Mouse (Mus musculus) retina, adult 2 months (tissue): Measurements from ENCODE around the gene Chsy1.
"Not testable (repeated sequence)": the region's sequence is repeated elsewhere in the genome, so short reads cannot be mapped to it uniquely, and the experiment has no call there.

Experiments used
- DNase-seq: peaks from one replicate; pipeline ENCODE4 v3.0.0-alpha.2; 2012; ENCODE audit warnings: low read depth, low spot score

The Chsy1 gene

DNA sequence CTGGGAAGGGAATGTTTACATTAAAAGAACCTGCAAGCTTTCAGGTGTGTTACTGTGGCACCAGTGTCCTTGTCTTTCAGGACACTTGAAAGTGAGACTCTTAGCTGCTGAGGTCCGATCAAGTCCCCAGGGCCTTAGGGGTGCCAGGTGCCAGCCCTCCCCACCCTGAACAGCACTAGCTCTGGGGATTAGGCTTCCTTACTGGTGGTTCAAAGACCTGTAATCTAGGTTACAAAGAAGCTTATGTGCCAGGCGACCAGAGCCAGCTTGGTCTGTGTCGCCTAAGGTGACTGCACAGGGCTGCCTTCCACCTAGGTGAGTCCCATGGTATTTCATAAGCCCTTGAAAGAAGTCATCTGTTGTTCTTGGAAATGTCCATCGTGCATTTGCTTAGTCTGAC lies 66.9 kb downstream of the Chsy1 start:
- DNase-seq: peak; percentile 79

DNA sequence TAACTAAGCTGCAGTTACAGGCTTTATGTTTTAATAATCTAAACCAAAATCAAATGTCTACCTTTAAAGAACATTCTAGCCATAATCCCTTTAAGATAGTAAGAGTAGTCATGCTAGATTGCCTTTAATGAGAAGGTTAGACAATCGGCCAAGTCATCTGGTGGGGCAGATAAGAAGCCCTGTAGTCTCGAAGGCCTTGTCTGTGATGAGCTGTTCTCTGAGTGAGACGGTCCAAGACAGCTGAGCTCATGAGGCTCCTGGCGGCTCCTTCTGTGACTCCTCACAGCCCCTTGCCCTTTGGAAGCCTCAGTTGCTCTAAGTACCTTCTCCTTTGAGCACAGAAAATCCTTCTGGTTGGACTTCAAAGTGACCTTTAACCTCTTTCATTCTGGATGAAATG lies 67.6 kb downstream of the Chsy1 start:
- no peak for DNase-seq

DNA sequence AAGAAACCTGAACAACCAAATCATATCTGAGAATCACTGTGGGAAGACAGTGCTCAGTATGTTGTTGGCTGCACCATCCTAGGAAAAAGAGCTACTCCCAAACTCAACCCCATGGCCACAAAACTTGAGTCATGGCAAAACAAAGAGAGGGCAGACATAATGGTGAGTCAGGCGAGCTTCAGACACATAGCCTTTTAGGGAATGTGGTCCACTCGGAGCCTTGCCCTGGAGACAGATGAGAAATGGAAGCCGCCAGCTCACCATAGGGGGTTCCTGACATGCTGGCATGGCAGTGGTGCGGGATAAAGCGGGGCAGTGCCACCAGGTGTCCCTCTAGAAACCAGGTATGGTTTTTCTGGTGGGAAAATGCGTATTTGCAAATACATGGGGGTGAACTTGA lies 68.8 kb downstream of the Chsy1 start:
- no peak for DNase-seq

DNA sequence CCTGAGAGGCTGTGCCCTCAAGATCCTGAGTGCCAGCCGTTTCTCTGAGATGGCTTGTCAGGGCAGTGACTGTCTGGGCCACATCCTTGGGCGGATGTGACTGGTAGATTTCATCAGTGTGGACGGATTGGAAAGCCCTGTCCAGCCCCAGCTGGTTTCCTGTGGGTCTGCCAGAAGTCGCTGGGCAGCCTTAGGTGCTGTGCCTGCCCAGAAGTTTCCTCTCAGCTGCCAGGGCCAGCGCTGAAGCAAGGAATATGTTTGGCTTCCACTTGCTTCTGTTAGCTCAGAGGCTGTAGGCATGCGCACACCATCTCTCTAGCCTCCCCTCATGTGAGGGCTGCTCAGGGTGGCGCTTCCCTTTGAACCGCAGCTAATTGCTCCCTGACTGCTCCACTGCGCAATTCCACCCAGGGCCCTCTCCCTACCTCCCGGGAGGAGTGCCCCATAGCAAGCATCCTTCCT lies 69.8 kb downstream of the Chsy1 start:
- no peak for DNase-seq

DNA sequence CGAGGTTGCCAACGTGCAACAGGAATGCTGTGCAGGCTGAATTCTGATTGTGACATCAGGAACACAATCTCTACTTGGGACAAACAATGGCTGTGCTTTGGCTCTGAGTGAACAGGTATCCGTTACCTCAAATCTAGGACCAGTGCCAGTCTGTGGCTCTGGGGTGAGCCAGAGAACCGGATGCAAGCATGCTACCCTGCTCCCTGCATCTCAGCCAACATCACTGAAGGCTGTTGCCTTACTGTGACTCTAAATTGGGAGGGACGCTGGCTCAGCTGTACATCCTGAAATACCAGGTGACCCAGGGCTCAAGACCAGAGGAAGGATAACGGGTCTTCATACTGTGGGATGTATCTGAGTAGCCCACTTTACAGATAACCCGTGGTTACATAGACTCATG lies 70.4 kb downstream of the Chsy1 start:
- DNase-seq: no peak

DNA sequence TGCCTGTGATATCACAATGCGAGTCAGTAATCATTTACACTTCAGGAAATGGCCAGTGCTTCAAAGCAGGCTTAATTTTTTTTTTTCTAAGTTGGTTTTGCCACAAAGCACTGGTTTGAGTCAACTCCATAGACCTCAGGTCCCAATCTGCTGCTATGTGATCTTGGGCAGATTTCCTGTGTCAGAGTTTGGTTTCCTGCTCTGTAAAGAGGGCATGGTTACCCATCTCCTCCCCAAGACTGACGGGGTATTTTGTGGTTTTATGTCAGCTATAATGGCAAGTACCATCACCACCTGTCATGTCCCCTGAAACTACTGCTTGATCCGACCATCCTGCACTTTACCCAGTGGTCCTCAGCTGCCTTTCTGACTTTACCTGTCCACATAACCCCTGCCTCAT lies 70.9 kb downstream of the Chsy1 start:
- no peak for DNase-seq

DNA sequence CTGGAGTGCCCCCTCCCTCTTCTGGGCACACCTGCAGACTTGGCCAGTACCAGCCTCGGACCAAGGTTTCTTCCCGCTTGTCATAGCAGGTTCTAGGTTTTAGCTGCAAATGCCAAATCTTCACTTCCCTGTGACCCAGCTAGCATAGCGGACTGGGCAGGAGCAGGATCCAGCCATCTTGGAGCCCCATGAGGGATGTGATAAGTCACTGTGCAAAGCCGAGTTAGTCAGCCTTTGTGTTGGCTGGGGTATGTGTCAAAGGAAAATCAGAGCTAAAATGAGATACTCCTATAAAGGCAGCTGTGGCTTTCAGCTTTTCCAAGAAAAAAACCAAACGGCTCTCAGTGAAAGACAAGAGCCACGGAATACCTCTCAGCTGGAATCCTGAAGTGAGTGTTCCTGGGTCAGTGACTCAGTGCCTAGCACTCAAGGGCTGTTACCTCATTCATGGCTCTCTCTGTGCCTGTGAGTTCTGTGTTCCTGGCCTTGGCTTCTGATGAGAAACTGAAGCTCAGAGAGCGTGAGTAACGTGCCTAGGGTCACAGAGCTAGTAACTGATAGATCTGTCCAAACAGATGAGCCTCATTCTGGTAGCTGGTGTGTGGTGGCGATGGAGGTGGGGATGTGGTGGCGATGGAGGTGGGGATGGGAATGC lies 71.5 kb downstream of the Chsy1 start:
- no peak for DNase-seq

DNA sequence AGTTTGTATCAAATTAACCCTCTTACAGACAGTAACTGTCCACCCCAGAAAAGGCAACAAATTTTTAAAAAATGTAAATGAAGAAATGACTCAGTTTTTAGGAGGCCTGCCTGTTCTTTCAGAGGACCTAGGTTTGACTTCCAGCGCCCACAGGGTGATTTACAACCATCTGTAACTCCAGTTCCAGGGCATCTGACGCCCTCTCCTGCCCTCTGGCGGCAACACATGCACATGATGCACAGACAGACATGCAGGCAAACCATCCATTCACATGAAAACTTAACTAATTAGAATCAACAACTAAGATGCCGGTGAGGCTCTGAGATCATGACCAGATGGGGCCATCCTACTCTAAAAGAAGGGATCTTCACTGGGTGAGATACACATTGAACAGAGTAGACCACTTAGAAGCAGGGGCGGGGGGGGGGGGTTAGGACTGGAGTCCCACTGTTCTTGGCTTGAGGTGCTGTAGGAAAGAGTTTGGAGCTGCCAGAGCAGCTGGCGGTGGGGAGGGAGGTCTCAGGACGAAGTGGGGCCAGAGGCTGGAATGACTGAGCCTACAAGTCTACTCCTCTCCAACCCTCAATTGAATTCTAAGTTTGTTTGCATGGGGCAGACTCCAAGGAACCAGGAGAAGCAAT lies 72.9 kb downstream of the Chsy1 start:
- no peak for DNase-seq

DNA sequence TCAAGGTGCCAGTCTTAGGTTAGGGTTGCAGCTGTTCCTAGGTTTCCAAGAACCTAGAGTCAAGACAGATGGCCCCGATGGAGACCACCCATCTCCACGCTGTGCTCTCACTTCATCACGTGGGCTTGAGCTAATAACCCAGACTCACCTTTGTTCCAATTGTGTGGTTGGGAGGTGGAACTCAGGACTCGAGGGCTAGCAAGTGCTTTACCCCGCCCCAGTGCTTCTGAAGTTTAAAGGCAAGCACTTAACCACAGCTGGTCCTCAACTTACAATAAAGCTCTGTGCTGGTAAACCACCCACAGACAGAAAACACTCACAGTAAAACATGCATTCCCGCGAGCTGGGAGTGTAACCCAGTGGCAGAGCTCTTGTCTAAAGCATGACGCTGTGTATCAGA lies 74.1 kb downstream of the Chsy1 start:
- no peak for DNase-seq

DNA sequence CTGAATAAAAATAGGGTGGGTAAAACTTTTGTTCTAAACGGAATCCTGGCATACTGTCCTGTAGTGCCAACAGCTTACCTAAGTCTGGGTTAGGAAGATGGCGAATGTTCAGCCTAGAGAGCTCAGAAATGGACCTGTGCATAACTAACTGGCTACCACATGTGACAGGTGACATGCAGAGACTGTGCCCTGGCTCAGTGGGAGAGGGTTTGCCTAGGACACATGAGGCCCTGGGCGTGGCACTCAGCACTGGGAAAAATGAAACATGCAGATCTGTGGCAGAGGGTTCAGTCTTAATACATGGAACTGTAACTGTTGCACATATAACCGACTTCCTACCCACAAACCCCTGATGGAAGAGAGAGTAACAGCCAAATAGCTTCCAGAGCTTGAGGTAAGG lies 74.7 kb downstream of the Chsy1 start:
- DNase-seq: no peak

DNA sequence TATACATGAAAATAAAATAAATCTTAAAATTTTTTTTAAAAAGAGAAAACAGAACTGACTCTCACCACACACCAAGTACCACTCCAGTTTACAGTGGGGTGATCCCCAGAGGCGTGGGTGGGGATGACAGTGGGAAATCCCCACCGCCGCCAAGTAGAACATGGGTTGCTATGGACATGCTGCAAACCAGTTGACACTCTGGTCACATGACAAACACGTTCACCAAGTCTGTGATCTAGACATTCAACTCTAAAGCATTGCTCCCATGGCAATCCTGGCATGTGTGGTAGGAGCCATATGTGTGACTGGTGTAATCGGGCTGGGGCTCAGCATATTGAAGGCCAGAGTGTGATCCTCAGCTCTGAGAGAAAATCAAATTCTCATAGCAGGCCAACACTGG lies 76.1 kb downstream of the Chsy1 start:
- no peak for DNase-seq

DNA sequence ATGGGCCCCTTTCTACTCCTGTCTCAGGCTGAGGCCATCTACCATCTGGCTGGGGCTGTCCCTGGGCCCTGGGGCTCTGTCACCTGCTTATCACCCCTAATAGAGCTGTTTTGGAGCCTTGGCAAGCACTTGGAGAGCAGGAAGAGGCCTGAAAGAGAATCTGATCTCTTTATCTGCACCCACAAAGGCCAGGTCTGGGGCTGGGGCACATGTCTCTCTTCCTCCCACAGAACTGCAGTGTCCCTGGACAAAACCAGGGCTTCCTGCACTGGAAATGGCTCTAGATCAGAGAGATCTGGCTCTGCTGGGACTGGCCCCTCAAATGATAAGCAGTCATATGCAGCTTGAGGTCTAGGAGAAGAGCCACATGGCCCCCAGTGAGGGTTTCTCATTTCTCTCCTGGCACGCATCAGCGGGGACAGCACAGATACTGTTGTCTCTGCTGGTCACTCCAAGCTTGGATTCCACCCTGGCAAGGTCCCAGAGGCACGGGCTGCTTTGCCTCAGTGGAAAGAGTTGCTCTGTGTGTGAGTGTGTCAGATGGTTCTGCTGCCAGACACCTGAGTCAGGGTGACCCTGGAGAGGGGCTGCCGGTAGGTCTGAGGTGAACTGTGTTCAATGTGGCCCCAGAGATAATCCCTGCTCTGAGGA lies 78.4 kb downstream of the Chsy1 start:
- no peak for DNase-seq

DNA sequence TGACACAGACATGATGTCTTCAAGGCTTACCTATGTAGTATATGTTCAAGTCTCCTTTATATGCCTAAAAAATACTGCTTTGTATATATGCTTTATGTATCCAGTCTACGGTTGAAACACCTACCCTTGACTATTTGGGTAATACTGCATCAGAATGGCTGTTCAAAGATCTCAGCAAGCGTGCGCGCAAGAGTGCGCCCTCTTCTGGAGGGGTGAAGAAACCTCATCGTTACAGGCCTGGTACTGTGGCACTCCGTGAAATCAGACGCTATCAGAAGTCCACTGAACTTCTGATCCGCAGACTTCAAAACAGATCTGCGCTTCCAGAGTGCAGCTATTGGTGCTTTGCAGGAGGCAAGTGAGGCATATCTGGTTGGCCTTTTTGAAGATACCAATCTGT lies 81.1 kb downstream of the Chsy1 start:
- not testable (repeated sequence) for DNase-seq

DNA sequence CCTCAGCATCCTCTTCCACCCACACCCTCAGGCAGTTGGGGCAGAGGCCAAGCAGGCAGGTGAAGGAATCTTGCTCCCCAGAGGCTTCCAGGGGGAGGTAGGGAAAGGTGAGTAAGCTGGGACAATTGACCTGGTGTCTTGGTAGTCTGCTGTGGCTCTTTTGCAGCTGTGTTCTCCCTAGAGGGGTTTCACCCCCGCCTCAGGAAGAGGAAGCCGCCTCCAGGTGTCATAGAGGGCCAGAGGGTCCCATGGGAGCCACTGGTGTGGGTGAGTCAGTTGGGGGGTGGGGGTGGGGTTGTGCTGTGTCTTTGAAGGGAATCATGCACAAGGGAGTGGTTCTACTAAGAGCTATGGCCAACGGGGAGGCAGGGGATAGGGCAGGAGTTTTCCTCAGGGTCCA lies 85.2 kb downstream of the Chsy1 start:
- DNase-seq: no peak

DNA sequence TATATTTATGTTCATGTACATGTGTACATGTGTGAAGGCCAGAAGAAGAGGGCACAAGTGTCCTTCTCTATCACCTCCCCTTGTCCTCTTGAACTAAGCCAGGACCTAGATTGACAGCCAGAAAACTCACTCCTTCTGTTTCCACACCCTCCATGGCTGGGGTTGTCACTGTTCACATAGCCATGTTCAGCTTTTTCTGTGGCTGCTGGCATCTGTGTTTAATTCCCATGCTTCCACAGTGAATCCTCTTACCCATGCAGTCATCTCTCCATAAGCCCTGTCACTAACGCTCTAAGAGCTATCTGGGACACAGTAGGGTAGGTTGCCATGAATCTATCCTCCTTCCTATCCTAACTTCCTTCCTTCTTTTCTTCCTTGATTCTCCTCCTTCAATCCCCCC lies 86.6 kb downstream of the Chsy1 start:
- DNase-seq: peak; percentile 65

DNA sequence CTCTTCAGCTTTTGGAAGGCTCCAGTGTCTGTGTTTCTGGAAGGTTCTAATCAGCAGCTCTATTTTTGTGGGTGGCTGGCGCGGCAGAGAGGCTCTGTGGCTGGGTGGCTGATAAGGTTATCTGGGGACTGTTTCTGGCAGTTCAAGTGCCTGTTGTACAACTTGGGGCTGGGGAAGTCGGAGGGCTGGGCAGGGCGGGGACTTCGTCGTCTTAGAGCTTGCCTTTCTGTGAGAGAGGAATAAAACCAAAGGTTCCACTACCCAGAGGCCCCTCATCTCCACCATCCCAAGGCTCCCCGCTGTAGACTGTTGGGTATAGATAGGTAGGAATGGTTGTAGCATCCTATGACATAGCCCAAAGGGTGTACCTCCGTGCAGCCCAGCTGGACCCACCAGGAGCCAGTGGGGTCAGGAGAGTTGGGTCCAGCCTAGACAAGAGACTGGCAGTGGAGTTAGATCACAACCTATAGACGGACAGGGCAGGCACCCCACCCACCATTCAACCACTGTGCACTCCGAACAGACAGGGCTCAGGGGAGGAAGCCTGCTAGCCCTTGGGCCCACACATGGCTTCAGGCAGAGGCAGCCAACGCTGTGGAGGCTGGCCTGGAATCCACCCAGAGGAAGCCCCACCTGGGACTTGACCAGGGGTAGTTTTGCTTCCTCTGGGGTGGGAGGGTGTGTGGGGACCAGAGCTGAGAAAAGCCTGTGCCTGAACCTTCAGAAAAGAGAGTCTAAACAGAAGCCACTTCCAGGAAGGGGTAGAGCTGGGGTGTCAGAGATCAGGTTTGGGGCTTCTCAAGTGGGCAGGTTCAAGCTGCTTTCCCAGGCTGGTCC lies 87.5 kb downstream of the Chsy1 start:
- no peak for DNase-seq

DNA sequence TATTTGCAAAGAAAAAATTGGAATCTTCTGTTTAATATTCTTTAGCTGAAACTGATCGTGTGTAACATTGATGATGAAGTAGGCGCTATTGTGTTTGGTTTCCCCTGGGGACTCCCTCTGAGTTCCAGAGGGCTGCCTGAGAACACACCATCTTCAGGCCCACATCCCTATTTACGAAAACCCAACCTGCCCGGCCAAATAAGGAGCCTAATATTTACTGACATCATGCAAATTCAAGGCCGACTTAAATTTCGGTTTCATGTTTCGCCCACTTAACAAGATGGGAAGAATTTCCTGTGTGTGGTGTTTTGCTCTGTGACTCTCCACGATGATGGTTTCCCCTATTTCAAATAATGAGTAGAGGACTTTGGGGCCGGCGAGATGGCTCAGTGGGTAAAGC lies 89.1 kb downstream of the Chsy1 start:
- no peak for DNase-seq

DNA sequence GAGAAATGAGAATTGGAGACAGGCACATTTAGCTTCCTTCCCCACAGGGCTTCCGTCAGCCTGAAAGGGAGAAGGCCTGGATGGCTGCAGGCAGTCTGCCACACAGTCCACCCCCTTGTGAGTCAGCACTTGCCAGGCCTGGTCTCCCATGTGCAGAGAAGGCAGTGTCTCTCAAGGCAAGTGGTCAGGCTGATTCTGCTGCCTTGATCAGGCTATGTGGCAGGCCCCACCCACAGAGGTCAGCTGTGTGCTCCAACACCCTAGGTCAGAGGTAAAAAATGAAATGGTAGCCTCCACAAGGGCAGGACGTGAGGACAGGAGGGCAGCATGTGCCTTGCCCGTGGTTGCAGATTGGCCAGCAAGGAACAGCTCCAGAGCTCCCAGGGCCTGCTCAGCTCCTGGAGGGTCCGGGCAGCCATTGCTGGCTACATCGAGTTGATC lies 90.1 kb downstream of the Chsy1 start:
- no peak for DNase-seq

DNA sequence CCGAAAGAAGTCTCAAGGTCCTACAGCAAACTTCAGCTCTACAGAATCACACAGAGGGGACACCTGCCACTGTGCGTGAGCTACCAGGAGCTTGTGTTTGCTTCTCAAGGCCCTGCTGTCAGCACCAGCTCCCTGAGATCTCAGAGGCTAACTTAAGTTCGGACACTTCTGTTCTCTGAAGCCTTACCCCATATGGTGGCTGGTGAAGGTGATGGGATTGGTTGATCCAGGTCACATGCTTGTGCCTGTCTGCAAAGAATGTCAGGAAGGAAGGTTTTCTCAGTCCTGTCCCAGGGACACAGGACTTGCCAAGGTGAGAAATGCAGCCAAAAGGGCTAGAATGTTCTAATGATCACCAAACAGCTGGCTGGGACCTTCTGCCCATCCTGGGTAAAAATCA lies 91.1 kb downstream of the Chsy1 start:
- no peak for DNase-seq

DNA sequence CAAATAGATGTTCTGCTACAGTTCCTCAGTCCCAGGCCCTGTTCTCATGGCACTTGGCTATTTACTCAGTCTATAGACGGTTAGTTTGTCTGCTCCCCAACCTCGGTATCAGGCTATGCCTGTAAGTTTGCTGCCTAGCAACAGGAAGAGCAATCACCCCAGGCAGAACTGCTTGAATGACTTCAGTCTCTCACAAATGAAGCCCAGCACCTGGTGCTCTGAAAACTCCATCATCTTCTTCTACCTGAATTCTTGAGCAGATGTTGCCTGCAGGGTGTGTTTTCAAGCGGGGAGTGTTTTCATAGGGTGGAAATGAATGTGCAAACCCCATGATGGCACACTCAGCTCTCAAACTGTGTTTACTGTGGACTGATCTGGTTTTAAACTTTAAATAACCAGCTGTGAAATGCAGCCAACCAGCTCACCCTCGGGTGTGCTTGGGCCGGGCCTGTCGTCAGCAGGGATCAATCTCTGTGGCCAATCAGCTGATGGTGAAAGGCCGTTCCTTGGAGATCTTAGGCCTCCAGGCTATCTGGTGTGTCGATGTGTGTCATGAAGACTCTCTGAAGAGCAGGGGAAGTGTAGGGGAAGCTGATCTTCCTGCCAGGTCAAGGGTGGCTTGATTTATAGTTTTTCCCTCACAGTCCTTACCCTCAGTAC lies 91.6 kb downstream of the Chsy1 start:
- no peak for DNase-seq

DNA sequence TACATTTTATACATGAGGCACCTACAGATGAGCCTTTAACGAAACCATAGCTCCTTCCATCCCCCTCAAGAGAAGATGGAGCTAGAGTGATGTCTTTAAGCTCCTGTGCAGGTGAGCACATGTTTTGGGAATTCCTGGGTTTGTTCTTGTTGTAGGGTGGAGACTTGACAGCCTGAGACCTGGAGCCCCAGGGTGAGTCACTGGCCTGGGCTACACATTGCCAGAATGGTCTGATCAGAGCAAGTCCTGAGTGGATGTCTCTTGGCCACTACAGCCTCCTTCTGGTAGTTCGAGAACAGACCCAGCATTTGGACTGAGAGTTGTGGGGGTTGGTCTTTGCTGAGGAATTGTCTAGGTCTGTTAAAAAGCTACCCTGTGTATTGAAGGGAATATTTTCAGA lies 92.3 kb downstream of the Chsy1 start:
- DNase-seq: no peak

DNA sequence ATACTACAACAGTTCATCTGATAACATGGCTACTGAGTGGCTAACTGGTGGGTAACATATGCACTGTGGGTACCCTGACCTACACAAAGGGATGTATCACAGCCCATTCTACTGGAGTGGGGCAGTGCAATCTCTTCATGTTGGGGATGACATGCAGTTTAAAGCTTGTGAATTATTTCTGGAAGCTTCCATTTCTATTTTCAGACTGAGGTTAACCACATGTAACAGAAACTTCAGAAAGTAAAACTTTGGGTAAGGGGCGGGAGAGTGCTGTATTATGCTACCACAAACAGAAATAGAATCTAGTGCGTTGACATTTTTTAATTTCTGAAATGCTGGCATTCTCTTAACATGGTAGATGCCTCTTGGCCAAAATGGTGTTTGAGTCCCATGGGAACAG lies 100.6 kb downstream of the Chsy1 start:
- DNase-seq: no peak
